Mouse (Mus musculus) activated CD4-positive, CD25-positive, alpha-beta regulatory T cell, adult 4 months (primary cell): ENCODE data around the gene Sephs1. TPM values are rescaled to one million over a fixed set of nuclear protein-coding genes. Genes with fewer than 3 reads are reported as not detected.
"Not testable (repeated sequence)": the region's sequence is repeated elsewhere in the genome, so short reads cannot be mapped to it uniquely, and the experiment has no call there.

Source experiments
- ATAC-seq: one replicate; pipeline ENCODE4 v1.8.0; 2017
- polyA plus RNA-seq, 2 experiments: library from polyadenylated mRNA; unstranded; fragments of 100-300 nt; shearing (Covaris generic); gene quantifications; one replicate each; pipeline ENCODE4 v1.2.1; 2017

Gene Sephs1
- polyA plus RNA-seq, 2 experiments from 2014 or later, result 29.3 to 29.8 TPM

GRCm38 (mm10) chr2:4908771-4909315, 27.5 kb downstream of the Sephs1 start:
- ATAC-seq, result no peak

GRCm38 (mm10) chr2:4909909-4910308, 28.5 kb downstream of the Sephs1 start:
- no peak for ATAC-seq

- no peak for ATAC-seq
These were observed 29.2 kb downstream of the Sephs1 start for GRCm38 (mm10) chr2:4910521-4910920.

- no peak for ATAC-seq
These were observed 32.6 kb downstream of the Sephs1 start for GRCm38 (mm10) chr2:4913949-4914348.

- no peak for ATAC-seq
These were observed 34.7 kb downstream of the Sephs1 start for GRCm38 (mm10) chr2:4916037-4916436.

GRCm38 (mm10) chr2:4917326-4918021, 36.1 kb downstream of the Sephs1 start:
- peak; percentile 38 for ATAC-seq

- peak; percentile 90 for ATAC-seq
These were observed 37.7 kb downstream of the Sephs1 start, which contains the start of gene Phyh for GRCm38 (mm10) chr2:4918860-4919739. Phyh (plus strand) TSS chr2:4919019.

GRCm38 (mm10) chr2:4921019-4921418, 39.7 kb downstream of the Sephs1 start:
- ATAC-seq, result no peak

- ATAC-seq, result no peak
These were observed 41.3 kb downstream of the Sephs1 start for GRCm38 (mm10) chr2:4922476-4923164.

- ATAC-seq, result no peak
These were observed 46.0 kb downstream of the Sephs1 start for GRCm38 (mm10) chr2:4927391-4927790.

- ATAC-seq, result no peak
These were observed 47.9 kb downstream of the Sephs1 start for GRCm38 (mm10) chr2:4929230-4929629.

GRCm38 (mm10) chr2:4934516-4934915, 53.2 kb downstream of the Sephs1 start:
- no peak for ATAC-seq

GRCm38 (mm10) chr2:4937931-4938330, 56.6 kb downstream of the Sephs1 start:
- ATAC-seq, result no peak

- ATAC-seq, result no peak
These were observed 59.5 kb downstream of the Sephs1 start for GRCm38 (mm10) chr2:4940861-4941260.

GRCm38 (mm10) chr2:4949691-4950090, 68.3 kb downstream of the Sephs1 start:
- not testable (repeated sequence) for ATAC-seq

- no peak for ATAC-seq
These were observed 69.6 kb downstream of the Sephs1 start for GRCm38 (mm10) chr2:4950986-4951385.

GRCm38 (mm10) chr2:4954216-4954760, 72.9 kb downstream of the Sephs1 start:
- ATAC-seq, result no peak

- ATAC-seq, result no peak
These were observed 76.7 kb downstream of the Sephs1 start for GRCm38 (mm10) chr2:4958039-4958438.
